29 mouse cellular contexts compared by ENCODE assay signal in genomic region chr12:80081440-80081839, GRCm38 (mm10). TPM values are rescaled to one million over a fixed set of nuclear protein-coding genes. Genes with fewer than 3 reads are reported as not detected.
A peak's percentile ranks its signal among the peaks of the same experiment; 100 is the strongest.
DNase-seq lines count a peak whose midpoint lies in the region; ATAC-seq and TF ChIP-seq lines count a peak whose summit lies in the region.
"Had no signal": no experiment of that assay in that cellular context is flagged by ENCODE, and none has a peak within 500 bp of the region (broad histone marks: within the 10 kb centered on the region; RNA-seq: fewer than 3 reads in every experiment).

No protein-coding gene starts in this region.

- TF ChIP-seq CTCF in kidney, postnatal 0 days (IDR thresholded peaks at IDR 0.05; ENCODE audit: low read depth), result no peak; the same call in 1 of the 2 replicates

- no peak overlapping the region for H3K4me3 ChIP-seq in forebrain, embryonic 10.5 days
- H3K4me3 ChIP-seq in forebrain, embryonic 12.5 days (replicated peaks), result no peak overlapping the region
- no peak overlapping the region for H3K4me3 ChIP-seq in hindbrain, embryonic 16.5 days (ENCODE audit: low read length)
- H3K4me3 ChIP-seq in hindbrain, embryonic 13.5 days, result no peak overlapping the region
- no peak overlapping the region for H3K4me3 ChIP-seq in kidney, postnatal 0 days (replicated peaks; ENCODE audit: low read depth, low read length)
- no peak overlapping the region for H3K4me3 ChIP-seq in limb, embryonic 10.5 days
- H3K4me3 ChIP-seq: embryonic facial prominence, embryonic 15.5 days; heart, embryonic 15.5 days; layer of hippocampus, adult 2 months had no signal

- H3K36me3 ChIP-seq in forebrain, embryonic 10.5 days (replicated peaks), result no peaks in the 10 kb centered on the region
- H3K36me3 ChIP-seq in forebrain, embryonic 12.5 days (replicated peaks), result no peaks in the 10 kb centered on the region
- no peaks in the 10 kb centered on the region for H3K36me3 ChIP-seq in hindbrain, embryonic 16.5 days (ENCODE audit: control insufficient read depth, insufficient read depth, low read length)
- H3K36me3 ChIP-seq in hindbrain, embryonic 13.5 days, result no peaks in the 10 kb centered on the region
- H3K36me3 ChIP-seq in kidney, postnatal 0 days (ENCODE audit: insufficient read depth, low read length), result no peaks in the 10 kb centered on the region
- no peaks in the 10 kb centered on the region for H3K36me3 ChIP-seq in limb, embryonic 10.5 days
- H3K36me3 ChIP-seq: embryonic facial prominence, embryonic 15.5 days; heart, embryonic 15.5 days had no signal

- no peaks in the 10 kb centered on the region for H3K9me3 ChIP-seq in forebrain, embryonic 10.5 days
- H3K9me3 ChIP-seq in forebrain, embryonic 12.5 days, result no peaks in the 10 kb centered on the region
- no peaks in the 10 kb centered on the region for H3K9me3 ChIP-seq in hindbrain, embryonic 16.5 days (ENCODE audit: control insufficient read depth, low read length)
- H3K9me3 ChIP-seq in hindbrain, embryonic 13.5 days, result no peaks in the 10 kb centered on the region
- H3K9me3 ChIP-seq in kidney, postnatal 0 days (replicated peaks; ENCODE audit: low read length), result no peaks in the 10 kb centered on the region
- no peaks in the 10 kb centered on the region for H3K9me3 ChIP-seq in limb, embryonic 10.5 days (replicated peaks)
- H3K9me3 ChIP-seq: embryonic facial prominence, embryonic 15.5 days; heart, embryonic 15.5 days had no signal

- ATAC-seq in forebrain, embryonic 12.5 days (ENCODE audit: low FRiP score), result no peak
- ATAC-seq in hindbrain, embryonic 16.5 days, result no peak
- ATAC-seq in hindbrain, embryonic 13.5 days (ENCODE audit: low FRiP score), result no peak
- ATAC-seq in kidney, postnatal 0 days (replicated peaks; ENCODE audit: low FRiP score, low read depth), result 0 out of 2 replicates have a peak, but pooled peaks have one; percentile 41
- ATAC-seq: activated CD4-positive, CD25-positive, alpha-beta regulatory T cell, adult 4 months; forebrain, embryonic 14.5 days; intestine, postnatal 0 days had no signal

- H3K4me2 ChIP-seq in forebrain, embryonic 12.5 days, result no peak overlapping the region
- no peak overlapping the region for H3K4me2 ChIP-seq in hindbrain, embryonic 16.5 days (ENCODE audit: low read length)
- no peak overlapping the region for H3K4me2 ChIP-seq in hindbrain, embryonic 13.5 days
- no peak overlapping the region for H3K4me2 ChIP-seq in kidney, postnatal 0 days (ENCODE audit: low read length)
- H3K4me2 ChIP-seq: embryonic facial prominence, embryonic 15.5 days; heart, embryonic 15.5 days had no signal

- H3K9ac ChIP-seq in forebrain, embryonic 12.5 days, result no peak overlapping the region
- H3K9ac ChIP-seq in hindbrain, embryonic 16.5 days (ENCODE audit: low read depth, low read length), result no peak overlapping the region
- no peak overlapping the region for H3K9ac ChIP-seq in hindbrain, embryonic 13.5 days
- H3K9ac ChIP-seq in kidney, postnatal 0 days (ENCODE audit: low read depth, low read length), result no peak overlapping the region
- H3K9ac ChIP-seq: embryonic facial prominence, embryonic 15.5 days; heart, embryonic 15.5 days; liver, embryonic 14.5 days had no signal

- no peak for DNase-seq in forebrain, embryonic 10.5 days (ENCODE audit: extremely low spot score, low spot score)
- DNase-seq in kidney, postnatal 0 days (ENCODE audit: low spot score), result peak; percentile 68
- no peak for DNase-seq in kidney, postnatal 25 days
- DNase-seq in limb, embryonic 10.5 days (ENCODE audit: low spot score), result no peak
- no peak for DNase-seq in thymus, postnatal 0 days (ENCODE audit: low spot score)
- DNase-seq: adrenal gland, adult 2 months; adrenal gland, postnatal 36 days; cerebellum, adult 2 months; cerebellum, postnatal 14 days; heart, postnatal 4 days; kidney, postnatal 14 days; left cerebral cortex, postnatal 4 days; liver; lung, adult 2 months; lung, postnatal 14 days; right cerebral cortex, adult 18-20 months; spleen, adult 18-20 months; thymus, postnatal 25 days had no signal

- H3K4me1 ChIP-seq in forebrain, embryonic 10.5 days, result peaks cover 41% of the 10 kb centered on the region
- peaks cover 12% of the 10 kb centered on the region for H3K4me1 ChIP-seq in forebrain, embryonic 12.5 days
- H3K4me1 ChIP-seq in hindbrain, embryonic 16.5 days (ENCODE audit: control insufficient read depth, insufficient read depth, low read depth, low read length), result no peaks in the 10 kb centered on the region
- H3K4me1 ChIP-seq in hindbrain, embryonic 13.5 days (replicated peaks), result peaks cover 9% of the 10 kb centered on the region
- peaks cover 26% of the 10 kb centered on the region for H3K4me1 ChIP-seq in kidney, postnatal 0 days (replicated peaks; ENCODE audit: insufficient read depth, low read length)
- H3K4me1 ChIP-seq in limb, embryonic 10.5 days, result peaks cover 48% of the 10 kb centered on the region

- peak overlapping the region; percentile 58; the same call in 1 of the 2 replicates for H3K27ac ChIP-seq in forebrain, embryonic 10.5 days
- no peak overlapping the region for H3K27ac ChIP-seq in forebrain, embryonic 12.5 days
- 0 out of 2 replicates have a peak overlapping the region, but pooled peaks have one; percentile 31 for H3K27ac ChIP-seq in hindbrain, embryonic 16.5 days (ENCODE audit: low read depth, low read length)
- H3K27ac ChIP-seq in hindbrain, embryonic 13.5 days, result no peak overlapping the region
- H3K27ac ChIP-seq in kidney, postnatal 0 days, result peak overlapping the region; percentile 57; the same call in 1 of the 2 replicates
- peak overlapping the region; percentile 39 for H3K27ac ChIP-seq in limb, embryonic 10.5 days
- H3K27ac ChIP-seq: embryonic facial prominence, embryonic 15.5 days; heart, embryonic 15.5 days; layer of hippocampus, adult 2 months; liver, embryonic 14.5 days had no signal

- 82% methylated on average over 2 of the region's 2 CpGs for WGBS in forebrain, embryonic 10.5 days
- WGBS in forebrain, embryonic 12.5 days, result 76% methylated on average over 2 of the region's 2 CpGs
- WGBS in hindbrain, embryonic 16.5 days, result 68% methylated on average over 2 of the region's 2 CpGs
- 87% methylated on average over 2 of the region's 2 CpGs for WGBS in hindbrain, embryonic 13.5 days
- 20% methylated on average over 2 of the region's 2 CpGs for WGBS in kidney, postnatal 0 days
- WGBS in limb, embryonic 10.5 days, result 83% methylated on average over 2 of the region's 2 CpGs

- no peaks in the 10 kb centered on the region for H3K27me3 ChIP-seq in forebrain, embryonic 10.5 days (ENCODE audit: poor library complexity, severe bottlenecking)
- no peaks in the 10 kb centered on the region for H3K27me3 ChIP-seq in forebrain, embryonic 12.5 days
- H3K27me3 ChIP-seq in hindbrain, embryonic 16.5 days (replicated peaks; ENCODE audit: control insufficient read depth, insufficient read depth, low read length), result no peaks in the 10 kb centered on the region
- no peaks in the 10 kb centered on the region for H3K27me3 ChIP-seq in hindbrain, embryonic 13.5 days
- H3K27me3 ChIP-seq in kidney, postnatal 0 days (ENCODE audit: insufficient read depth, low read length), result no peaks in the 10 kb centered on the region
- H3K27me3 ChIP-seq in limb, embryonic 10.5 days (ENCODE audit: low read depth, poor library complexity, severe bottlenecking), result no peaks in the 10 kb centered on the region
- H3K27me3 ChIP-seq: CH12.LX; embryonic facial prominence, embryonic 15.5 days; heart, embryonic 15.5 days had no signal

RNA-seq across cellular contexts. Expression of gene Zfp36l1, which starts 31.4 kb away (rescaled TPM):
- polyA plus RNA-seq in forebrain, embryonic 10.5 days (2016; fragmentation: Nextera tagmentation; extraction: Ambion mirVana), result 121 and 129 TPM in 2 replicates
- 91.5 and 96.5 TPM in 2 replicates for polyA plus RNA-seq in forebrain, embryonic 12.5 days (2016; fragmentation: Nextera tagmentation; extraction: Ambion mirVana)
- polyA plus RNA-seq in hindbrain, embryonic 16.5 days (2015; fragmentation: Nextera tagmentation; extraction: Ambion mirVana), result 38.0 and 50.8 TPM in 2 replicates
- polyA plus RNA-seq in hindbrain, embryonic 13.5 days (2015; fragmentation: Nextera tagmentation; extraction: Ambion mirVana), result 44.6 and 53.1 TPM in 2 replicates
- polyA plus RNA-seq in kidney, postnatal 0 days (2015; fragmentation: Nextera tagmentation; extraction: Ambion mirVana), result 141 and 160 TPM in 2 replicates
- polyA plus RNA-seq in limb, embryonic 10.5 days (2016; fragmentation: Nextera tagmentation; extraction: Ambion mirVana), result 88.4 and 96.4 TPM in 2 replicates
- 63.4 and 69.7 TPM in 2 replicates for polyA plus RNA-seq in thymus, postnatal 0 days (2015; fragmentation: Nextera tagmentation; extraction: Ambion mirVana)

Comparison
In these comparisons a context has a peak if more than half of its experiments do, and no peak if none do; other contexts are left out.
1. H3K27ac ChIP-seq: peak in forebrain, embryonic 10.5 days (single experiment), hindbrain, embryonic 16.5 days (single experiment), kidney, postnatal 0 days (single experiment) and limb, embryonic 10.5 days (single experiment); none in forebrain, embryonic 12.5 days (single experiment) and hindbrain, embryonic 13.5 days (single experiment).